Mouse (Mus musculus) E14TG2a.4 (cell line): ENCODE results near the gene Mad1l1.

Source experiments
- CTCF ChIP-seq: conservative IDR thresholded peaks from 2 replicates; pipeline ENCODE4 v1.5.1; 2014; ENCODE audit warnings: low read length
- NANOG ChIP-seq: IDR thresholded peaks from 2 replicates; pipeline ENCODE4 v1.6.1; 2014; ENCODE audit warnings: borderline replicate concordance, low read length, mixed read lengths

DNA sequence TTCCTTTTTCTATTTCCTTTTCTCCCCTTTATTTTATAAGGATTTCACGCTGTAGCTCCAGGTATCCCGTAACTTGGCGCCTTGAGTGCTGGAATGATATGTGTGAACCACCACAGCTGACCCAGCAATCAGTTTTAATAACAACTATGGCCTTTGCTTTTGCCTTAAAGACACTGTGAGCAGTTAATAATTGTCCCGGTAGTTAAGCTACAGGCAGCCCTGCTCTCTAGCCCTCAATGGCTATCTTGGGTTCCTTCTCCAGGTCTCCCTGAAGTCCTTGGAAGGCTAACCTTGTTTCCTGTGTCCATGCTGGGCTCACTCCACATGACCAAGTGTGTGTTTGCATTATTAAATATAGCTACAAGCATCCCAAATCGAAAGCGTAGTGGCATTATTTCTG lies 237.0 kb downstream of the Mad1l1 start:
- TF ChIP-seq CTCF (no peak), NANOG (no peak)
